Mouse (Mus musculus) natural killer cell, adult 2 months (primary cell): Measurements from ENCODE around the gene 4930590J08Rik.
"Not testable (repeated sequence)": the region's sequence is repeated elsewhere in the genome, so short reads cannot be mapped to it uniquely, and the experiment has no call there.

Experiments used
- DNase-seq, 2 experiments: peaks; one replicate each; pipeline ENCODE4 v3.0.0; 2022; ENCODE audit warnings: low spot score in 2 of 2

The 4930590J08Rik gene

DNA sequence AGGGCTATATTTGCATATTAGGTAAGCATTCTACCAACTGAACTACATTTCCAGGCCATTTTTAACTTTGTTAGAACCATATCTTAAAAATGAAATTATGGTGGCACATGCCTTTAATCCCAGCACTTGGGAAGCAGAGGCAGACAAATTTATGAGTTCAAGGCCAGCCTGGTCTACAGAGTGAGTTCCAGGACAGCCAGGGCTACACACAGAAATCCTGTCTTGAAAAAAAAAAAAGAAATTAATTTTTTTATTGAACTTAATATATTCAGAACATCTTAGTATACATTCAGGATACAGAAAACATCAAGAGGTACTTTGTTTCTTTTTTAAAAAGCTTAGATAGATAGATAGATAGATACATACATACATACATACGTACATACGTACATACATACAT, at the start of gene 4930590J08Rik:
Gene 4930590J08Rik (plus strand): TSS at position 301 of the 400 bp plus-strand sequence.
- not testable (repeated sequence) for DNase-seq

- DNase-seq: no peak
These were observed 44.3 kb upstream of the 4930590J08Rik start for GRCm38 (mm10) chr6:91858339-91858738.

- DNase-seq: no peak
These were observed 39.8 kb upstream of the 4930590J08Rik start for GRCm38 (mm10) chr6:91862848-91863247.

DNA sequence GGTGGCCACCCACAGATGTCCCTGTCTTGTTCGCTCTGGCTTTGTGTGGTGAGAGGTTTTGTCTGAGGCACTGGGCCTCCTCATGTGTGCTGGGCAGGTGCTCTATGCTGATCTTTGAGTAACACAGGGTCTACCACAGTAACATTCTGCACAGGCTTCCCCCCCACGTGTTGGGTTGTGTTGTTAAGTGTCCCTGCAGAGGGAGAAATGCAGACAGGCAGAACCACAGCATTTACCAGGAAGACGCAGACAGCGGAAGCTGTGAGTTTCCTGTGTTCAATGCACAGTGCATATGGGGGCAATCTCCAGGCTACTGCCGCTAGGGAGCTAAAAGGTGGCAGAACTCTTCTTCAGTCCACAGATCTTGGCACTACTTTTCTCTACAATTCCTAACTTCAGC, 38.0 kb upstream of the 4930590J08Rik start:
- no peak for DNase-seq

DNA sequence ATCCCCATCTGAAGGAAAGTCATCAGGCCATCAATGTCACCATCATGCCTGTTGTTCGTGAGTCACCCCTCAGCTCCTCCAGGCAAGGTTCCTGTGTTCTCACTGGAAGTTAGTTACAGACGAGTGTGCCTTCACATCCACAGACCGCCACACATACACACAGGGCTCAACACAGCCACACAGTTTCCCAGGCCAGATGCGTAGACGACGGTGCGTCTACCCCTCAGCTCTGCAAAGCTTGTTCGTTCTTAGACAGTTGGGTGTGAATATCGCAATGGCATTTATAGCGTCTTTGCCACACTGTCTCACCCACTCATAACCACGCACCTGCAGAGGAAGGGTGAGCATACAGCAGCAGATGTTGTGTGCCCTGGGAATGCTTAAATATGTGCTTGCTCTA, 37.0 kb upstream of the 4930590J08Rik start:
- DNase-seq: no peak

DNA sequence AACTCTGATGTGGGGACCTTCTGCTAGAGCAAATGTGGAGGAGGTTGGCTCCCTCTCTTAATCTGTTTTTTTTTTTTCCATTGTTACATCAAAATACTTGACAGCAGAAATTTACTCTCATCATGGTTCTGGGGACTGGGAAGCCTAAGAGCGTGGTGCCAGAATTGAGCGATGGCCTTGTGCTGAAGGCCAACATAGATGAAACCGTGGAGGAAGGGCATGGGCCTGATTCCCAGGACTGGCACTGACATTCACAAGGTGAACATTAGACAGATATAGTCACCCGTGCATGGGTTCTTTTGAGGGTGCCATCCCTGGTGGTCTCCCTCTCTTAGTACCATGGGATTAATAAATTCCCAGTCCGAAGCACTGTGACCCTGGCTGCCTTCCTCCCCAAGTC, 34.5 kb upstream of the 4930590J08Rik start:
- no peak for DNase-seq

DNA sequence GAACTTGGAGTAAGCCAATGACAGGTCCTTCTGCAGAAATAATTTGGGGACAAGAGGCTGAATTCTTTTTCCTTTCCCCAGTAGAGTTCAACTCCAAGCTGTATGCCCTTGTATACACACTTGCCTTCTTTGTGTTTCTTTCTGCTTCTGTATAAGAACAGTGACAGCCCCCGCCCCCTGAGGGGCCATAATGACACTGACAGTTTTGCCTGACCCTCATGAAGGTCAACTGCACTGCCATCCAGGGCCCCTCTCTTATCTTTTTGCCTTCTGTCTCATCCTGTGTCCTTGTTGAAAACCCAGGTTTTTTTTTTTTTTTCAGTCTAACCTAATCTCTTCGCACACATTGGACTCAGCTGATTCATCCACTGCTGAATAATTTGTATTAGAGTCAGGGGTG, 29.8 kb upstream of the 4930590J08Rik start:
- no peak for DNase-seq

DNA sequence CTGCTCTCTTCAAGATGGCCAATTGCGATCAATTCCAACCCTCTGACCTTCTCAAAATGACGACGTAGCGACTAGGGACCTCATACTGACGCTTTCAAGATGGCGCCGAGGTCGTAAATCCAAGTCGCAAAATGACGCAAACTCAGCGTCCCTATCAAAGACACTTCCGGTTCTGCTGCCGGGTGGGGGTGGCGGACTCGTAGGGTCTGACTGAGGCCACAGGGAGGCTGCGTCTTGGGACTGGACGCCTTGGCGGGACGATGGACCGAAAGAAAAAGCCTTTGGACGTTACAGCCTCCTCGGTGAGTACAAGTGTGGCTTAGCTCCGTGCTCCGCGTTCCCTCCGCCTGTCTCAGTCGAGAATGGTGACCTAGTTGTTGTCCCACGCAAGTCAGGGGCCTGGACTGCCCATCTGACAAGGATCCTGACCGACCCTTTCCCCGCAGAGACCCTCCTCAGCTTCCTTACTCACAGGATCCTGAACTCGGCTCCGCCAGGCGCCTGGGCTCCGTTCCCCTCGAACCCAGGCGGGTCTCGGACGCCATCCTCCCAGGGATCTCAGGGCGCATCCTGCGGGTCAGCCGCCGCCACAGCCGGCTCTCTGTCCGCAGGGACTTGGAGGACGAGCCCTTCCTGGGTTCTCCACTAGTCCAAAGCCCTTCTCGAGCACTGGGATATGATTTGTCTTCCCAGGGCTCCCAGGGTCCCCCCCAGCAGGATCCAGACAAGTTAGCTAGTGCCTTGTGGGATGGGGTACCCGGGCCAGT, 24.5 kb upstream of the 4930590J08Rik start, which contains the start of gene Ccdc174:
Gene Ccdc174 (plus strand): TSS at position 169 of the 767 bp plus-strand sequence.
- DNase-seq: peak; percentile 89 to 92

- no peak for DNase-seq
These were observed 18.8 kb upstream of the 4930590J08Rik start for GRCm38 (mm10) chr6:91883859-91884258.

DNA sequence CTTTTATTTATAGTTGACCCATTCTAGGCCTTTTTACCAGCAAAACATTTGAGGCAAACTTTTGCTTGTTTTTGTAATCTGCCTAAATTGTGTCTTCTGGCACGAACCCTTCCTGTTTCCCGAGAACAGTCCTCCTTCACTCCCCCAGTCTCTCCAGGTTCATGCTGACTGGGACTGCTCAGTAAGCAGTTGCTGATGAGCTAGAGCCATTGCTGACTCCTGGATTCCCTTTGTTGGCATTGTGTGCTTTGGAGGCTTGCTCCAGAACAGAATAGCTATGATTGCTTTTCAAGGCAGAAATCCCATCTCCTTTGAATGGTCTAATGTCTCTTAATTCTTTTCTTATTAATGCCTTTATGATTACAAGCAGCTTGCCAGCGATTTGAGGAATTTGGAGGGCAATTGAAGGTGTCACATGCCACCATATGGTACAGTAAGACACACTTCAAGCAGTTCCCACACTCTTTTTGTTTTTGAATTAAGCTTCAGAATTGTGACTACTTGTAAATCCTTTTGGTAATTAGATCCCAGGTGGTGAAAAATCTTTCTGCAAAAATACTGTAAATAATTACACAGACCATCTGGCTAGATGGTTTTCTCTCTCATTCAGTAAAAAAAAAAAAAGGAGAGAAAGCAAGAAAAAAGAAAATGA, 13.2 kb upstream of the 4930590J08Rik start:
- no peak for DNase-seq

DNA sequence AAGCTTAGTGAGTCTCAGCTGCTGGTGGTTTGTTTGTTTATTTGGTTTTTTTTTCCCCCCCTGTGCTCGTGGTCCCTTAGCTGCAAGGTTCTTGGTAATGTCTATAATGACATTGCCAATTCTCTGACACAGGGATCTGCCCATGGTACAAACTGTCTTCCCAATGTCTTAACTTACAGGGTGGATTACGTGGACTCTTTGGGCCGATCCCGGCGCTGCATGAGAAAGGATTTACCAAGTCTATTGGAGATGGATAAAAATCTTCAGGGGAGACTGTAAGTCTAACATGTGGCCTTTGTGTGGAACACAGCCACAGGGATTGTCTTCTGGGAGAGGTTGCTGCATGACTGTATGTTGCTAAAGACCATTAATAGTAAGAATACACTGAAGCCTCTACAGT, 12.0 kb upstream of the 4930590J08Rik start:
- no peak for DNase-seq

- no peak for DNase-seq
These were observed 10.8 kb upstream of the 4930590J08Rik start for GRCm38 (mm10) chr6:91891776-91892175.

DNA sequence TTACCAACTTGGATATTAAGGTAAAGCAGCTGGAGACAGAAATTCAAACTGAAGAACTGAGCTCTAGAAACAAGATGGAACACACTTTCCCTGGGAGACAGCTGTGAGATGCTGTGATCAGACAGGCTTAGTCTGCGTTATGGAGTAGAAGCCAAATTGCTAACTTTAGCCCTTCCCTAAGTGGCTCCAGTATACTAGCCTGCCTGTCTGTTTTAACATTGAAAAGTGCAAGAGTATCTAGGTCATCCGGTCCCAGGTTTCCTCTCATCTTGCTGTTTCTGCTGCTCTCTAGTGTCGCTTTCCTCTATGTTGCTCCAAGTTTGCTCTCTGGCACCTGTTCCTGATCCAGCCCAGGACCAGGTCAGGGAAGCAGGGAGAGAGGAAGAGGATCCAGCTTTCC, 5.8 kb upstream of the 4930590J08Rik start:
- DNase-seq: no peak

DNA sequence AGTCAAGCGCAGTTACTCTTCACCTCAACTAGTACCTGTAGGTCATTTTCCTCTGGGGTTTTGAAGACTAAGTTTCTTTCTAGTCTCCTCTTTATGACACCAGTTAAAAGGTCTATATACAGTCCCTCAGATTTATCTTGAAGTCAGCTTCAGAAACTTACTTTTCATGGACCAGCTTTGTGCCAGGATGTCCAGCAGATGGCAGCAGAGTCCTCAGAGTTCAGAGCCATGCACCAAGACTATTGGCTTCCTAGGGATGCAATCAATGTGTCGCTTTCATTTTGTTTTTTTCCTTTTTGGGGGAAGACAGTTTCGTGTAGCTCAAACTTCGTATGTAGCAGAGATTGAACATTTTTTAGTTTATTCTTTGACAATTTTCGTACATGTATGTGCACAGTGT, 1.1 kb upstream of the 4930590J08Rik start:
- peak; percentile 31 to 57 for DNase-seq

DNA sequence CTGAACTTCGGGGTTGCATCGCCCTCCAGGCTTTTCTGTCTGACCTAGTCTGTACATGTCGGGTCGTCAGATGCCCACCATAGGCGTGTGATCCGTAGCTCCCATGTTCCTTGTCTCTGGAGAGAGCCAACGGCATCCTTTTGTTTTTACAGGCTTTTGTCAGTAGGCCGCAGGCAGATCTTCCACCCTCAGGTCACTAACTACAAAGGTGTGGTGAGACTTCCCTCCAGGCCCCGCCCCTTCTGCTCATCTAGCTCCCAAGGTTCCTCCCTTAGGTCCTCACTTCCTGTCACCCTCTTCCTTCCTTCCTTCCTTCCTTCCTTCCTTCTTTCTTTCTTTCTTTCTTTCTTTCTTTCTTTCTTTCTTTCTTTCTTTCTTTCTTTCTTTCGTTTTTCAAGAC, 11.4 kb downstream of the 4930590J08Rik start:
- no peak for DNase-seq

- DNase-seq: no peak
These were observed 14.7 kb downstream of the 4930590J08Rik start for GRCm38 (mm10) chr6:91917286-91917685.

- no peak for DNase-seq
These were observed 15.1 kb downstream of the 4930590J08Rik start for GRCm38 (mm10) chr6:91917716-91918115.

GRCm38 (mm10) chr6:91931231-91931630, 28.6 kb downstream of the 4930590J08Rik start:
- no peak for DNase-seq

GRCm38 (mm10) chr6:91938491-91938890, 35.9 kb downstream of the 4930590J08Rik start:
- DNase-seq: no peak

DNA sequence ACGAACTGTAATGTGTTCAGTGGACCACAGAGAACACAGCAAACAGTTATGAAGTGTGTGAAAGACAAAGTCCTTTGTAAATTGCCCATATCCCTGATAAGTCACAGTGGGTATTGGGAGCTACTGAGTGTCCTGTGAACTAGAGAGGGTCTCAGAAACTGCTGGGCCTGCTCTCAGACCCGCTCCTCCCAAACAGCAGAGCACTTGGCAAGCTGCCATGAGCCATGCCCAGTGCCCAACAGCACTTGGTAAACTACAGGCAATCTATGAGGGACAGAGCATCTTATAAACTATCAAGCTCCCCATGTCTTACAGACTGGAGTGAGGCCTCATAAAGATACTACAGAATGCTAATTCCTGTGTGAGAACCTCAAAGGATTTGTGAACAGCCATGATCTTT, 45.8 kb downstream of the 4930590J08Rik start:
- no peak for DNase-seq

DNA sequence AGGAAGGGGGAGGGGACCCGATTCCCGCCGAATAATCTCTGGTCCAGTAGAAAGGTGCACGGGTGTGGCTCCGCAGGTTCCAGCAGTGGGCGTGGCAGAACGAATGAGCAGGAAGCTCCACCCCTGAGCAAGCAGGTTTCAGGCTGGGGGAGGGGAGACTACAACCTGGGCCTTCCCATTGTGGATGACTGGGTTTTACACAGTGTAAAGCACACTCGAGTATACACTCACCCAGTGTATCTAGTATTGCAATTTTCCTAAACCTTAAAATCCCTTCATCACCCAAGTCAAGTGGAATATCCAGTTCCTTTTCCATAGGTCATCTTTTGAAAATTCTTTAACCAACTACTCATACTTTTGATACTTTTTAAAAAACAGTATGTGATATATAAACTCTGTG, 55.4 kb downstream of the 4930590J08Rik start:
- DNase-seq: not testable (repeated sequence)

- no peak for DNase-seq
These were observed 57.6 kb downstream of the 4930590J08Rik start for GRCm38 (mm10) chr6:91960028-91960811.
